Mouse (Mus musculus) left cerebral cortex, adult 9 months (tissue): ENCODE measurements around the gene Hist1h3e.

Source experiments
- DNase-seq, 2 experiments: peaks; one replicate each; pipeline ENCODE4 v3.0.0; 2022; ENCODE audit warnings: low spot score in 2 of 2

Gene Hist1h3e

GRCm38 (mm10) chr13:23538249-23538648, 23.9 kb downstream of the Hist1h3e start:
- DNase-seq, result no peak

- no peak for DNase-seq
Observed at GRCm38 (mm10) chr13:23537006-23537710, 25.0 kb downstream of the Hist1h3e start.

- no peak for DNase-seq
Observed at GRCm38 (mm10) chr13:23536076-23536822, 25.9 kb downstream of the Hist1h3e start.

- peak; percentile 88 to 94 for DNase-seq
Observed at GRCm38 (mm10) chr13:23535137-23536075, 26.8 kb downstream of the Hist1h3e start, which contains the start of gene Hist1h3g. Gene Hist1h3g (plus strand): TSS chr13:23535422.

GRCm38 (mm10) chr13:23534368-23535131, 27.6 kb downstream of the Hist1h3e start:
- DNase-seq, result peak in 1 of 2 experiments; percentile 45

GRCm38 (mm10) chr13:23533560-23534367, 28.4 kb downstream of the Hist1h3e start, which contains the start of gene Hist1h2af:
Gene Hist1h2af (plus strand): TSS chr13:23533906.
- peak; percentile 78 to 84 for DNase-seq

- no peak for DNase-seq
Observed at GRCm38 (mm10) chr13:23532262-23533075, 29.7 kb downstream of the Hist1h3e start.

GRCm38 (mm10) chr13:23530901-23531875, 31.0 kb downstream of the Hist1h3e start, which contains the start of gene Hist1h4h:
Gene Hist1h4h (plus strand): TSS chr13:23531050.
- DNase-seq, result peak; percentile 97 to 98

GRCm38 (mm10) chr13:23530181-23530900, 31.8 kb downstream of the Hist1h3e start:
- DNase-seq, result peak; percentile 59 to 84

- DNase-seq, result no peak
Observed at GRCm38 (mm10) chr13:23529480-23530165, 32.5 kb downstream of the Hist1h3e start.

- no peak for DNase-seq
Observed at GRCm38 (mm10) chr13:23529005-23529404, 33.2 kb downstream of the Hist1h3e start.

- DNase-seq, result peak; percentile 78 to 96
Observed at GRCm38 (mm10) chr13:23526312-23526711, 35.9 kb downstream of the Hist1h3e start.

GRCm38 (mm10) chr13:23525901-23526300, 36.3 kb downstream of the Hist1h3e start:
- DNase-seq, result no peak

GRCm38 (mm10) chr13:23524654-23525053, 37.5 kb downstream of the Hist1h3e start:
- DNase-seq, result peak in 1 of 2 experiments; percentile 63

- no peak for DNase-seq
Observed at GRCm38 (mm10) chr13:23523976-23524375, 38.2 kb downstream of the Hist1h3e start.

GRCm38 (mm10) chr13:23521703-23522102, 40.5 kb downstream of the Hist1h3e start:
- DNase-seq, result peak in 1 of 2 experiments; percentile 86

- DNase-seq, result peak in 1 of 2 experiments; percentile 89
Observed at GRCm38 (mm10) chr13:23519416-23519815, 42.8 kb downstream of the Hist1h3e start.
